Mouse (Mus musculus): ENCODE measurements around the gene Pcsk4. TPM values are rescaled to one million over a fixed set of nuclear protein-coding genes. Genes with fewer than 3 reads are reported as not detected.

The Pcsk4 gene
- total RNA-seq, 2 experiments from 2014 or later, result 2.3 to 2.8 TPM

DNA sequence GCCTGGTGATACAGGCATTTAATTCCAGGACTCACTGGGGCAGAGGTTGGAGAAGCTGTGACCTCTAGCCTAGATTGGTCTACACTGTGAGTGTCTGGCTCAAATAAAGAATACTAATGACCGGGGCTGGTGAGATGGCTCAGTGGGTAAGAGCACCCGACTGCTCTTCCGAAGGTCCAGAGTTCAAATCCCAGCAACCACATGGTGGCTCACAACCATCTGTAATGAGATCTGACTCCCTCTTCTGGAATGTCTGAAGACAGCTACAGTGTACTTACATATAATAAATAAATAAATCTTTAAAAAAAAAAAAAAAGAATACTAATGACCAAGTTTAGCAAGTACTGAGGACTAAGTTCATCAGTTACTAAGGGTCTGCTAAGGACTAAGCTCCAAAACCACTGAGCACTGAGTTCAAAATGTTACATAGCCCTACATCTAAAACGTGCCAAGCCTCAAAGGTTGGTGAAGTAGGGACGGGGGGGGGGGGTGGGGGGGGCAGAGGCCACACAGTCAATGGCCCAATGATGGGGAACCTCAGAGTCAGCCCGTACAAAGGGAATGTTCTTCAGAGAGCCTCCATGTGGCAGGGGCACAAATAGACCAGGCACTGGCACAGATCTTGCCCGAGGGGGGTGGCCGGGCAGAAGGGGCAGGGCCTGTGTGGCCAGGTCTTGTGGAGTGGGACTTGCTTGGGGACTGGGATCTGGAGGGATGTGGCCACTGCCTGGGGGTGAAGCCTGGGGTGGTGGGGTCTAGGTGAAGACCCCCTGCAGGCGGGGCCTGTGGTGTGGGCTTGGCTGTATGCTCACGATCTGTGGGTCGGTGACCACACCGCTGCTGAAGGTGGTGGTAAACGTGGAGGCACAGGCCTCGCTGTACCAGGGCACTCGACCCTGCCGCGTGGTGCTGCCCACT, 4.9 kb downstream of the Pcsk4 start:
- DNase-seq (ENCODE audit: extremely low spot score in 1 of 2, low spot score in 1 of 2), result no peak

GRCm38 (mm10) chr10:80323261-80324119, 5.8 kb downstream of the Pcsk4 start:
- no peak for DNase-seq (ENCODE audit: extremely low spot score in 1 of 2, low spot score in 1 of 2)

DNA sequence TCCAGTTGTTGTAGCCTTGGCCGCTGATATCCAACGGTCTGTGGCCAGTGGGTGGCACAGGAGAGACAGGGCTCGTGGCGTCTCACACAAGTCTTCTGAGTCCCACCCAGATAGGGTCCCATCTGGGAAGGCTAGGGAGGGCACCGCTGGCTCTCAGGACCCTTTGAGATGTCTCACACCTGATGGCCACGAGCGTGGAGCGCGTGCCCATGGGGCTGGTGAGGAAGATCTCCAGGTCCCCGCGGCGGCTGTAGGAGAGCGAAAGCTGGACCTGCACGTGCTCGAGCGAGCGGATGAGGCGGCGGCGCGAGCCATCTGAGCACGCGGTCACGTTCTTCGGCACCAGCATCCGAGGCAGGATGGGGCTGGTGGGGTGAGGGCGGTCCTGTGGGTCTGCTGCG, 6.5 kb downstream of the Pcsk4 start:
- no peak for DNase-seq (ENCODE audit: extremely low spot score in 1 of 2, low spot score in 1 of 2)

- DNase-seq (ENCODE audit: extremely low spot score in 1 of 2, low spot score in 1 of 2), result no peak
These were observed 7.4 kb downstream of the Pcsk4 start for GRCm38 (mm10) chr10:80321670-80322581.

GRCm38 (mm10) chr10:80321014-80321669, 8.2 kb downstream of the Pcsk4 start:
- DNase-seq (ENCODE audit: extremely low spot score in 1 of 2, low spot score in 1 of 2), result no peak

DNA sequence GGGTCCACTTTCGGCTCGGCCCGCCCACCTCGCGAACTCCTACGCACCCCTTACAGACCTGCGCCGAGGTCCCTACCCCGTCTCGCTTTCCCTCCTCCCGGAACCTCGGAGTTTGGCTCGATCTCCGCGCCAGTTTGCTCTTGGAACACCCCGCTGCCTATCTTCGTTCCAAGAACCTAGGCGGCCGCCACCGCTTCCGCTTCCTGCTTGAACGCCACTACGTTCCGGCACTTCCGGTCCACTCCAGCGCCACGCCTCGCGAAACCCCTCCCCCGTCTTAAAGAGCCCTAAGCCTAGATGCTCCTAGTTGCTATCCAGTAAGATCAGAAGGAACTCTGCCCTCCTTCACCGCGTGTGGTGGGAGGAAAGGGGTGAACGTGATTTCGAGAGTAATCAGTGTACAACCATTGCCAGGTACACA, 8.9 kb downstream of the Pcsk4 start, which contains the start of gene 2310011J03Rik:
Gene 2310011J03Rik (minus strand): TSS at position 198 of the 421 bp plus-strand sequence.
- DNase-seq (ENCODE audit: extremely low spot score in 1 of 2, low spot score in 1 of 2), result peak; percentile 81 to 85

DNA sequence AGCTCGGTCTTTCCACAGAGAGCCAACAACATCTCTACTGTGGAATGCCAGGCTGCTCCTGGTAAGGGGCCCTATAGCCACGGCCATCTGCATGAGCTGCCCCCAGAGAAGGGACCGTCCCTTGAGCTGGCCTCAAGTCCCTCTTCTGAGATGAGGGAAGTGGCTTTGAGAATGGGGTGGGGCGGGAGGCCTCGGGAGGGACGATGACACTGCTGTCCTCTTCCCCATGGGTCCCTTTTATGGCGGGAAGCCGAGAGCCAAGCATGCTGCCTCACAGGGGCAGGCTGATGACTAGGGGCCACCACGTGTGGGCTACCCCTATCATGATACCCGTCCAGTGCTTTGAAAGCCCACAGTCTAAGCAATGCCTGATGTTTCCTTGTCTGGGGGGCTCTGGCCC, 12.3 kb downstream of the Pcsk4 start:
- DNase-seq (ENCODE audit: extremely low spot score in 1 of 2, low spot score in 1 of 2), result no peak

DNA sequence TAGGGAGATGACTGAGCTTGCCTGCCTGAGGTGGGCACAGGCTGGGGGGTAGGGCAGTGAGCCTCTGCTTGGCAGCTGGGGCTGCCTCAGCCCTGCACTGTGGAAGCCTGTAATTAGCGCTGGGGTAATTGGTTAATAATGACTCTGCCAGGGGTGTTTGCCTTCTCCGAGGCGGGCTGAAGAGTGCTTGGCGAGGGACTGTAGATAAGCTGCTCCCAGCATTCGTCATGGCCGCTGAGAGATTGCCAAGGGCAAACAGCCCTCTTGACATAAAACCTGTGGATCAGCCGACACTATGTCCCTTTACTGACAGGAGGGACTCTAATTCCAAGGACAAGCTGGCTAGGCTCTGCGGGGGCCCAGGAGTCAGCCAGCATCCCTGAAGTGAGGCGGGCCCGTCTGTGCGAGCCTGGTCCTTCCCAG, 12.9 kb downstream of the Pcsk4 start:
- DNase-seq (ENCODE audit: extremely low spot score in 1 of 2, low spot score in 1 of 2), result no peak

GRCm38 (mm10) chr10:80315315-80315714, 14.0 kb downstream of the Pcsk4 start:
- DNase-seq (ENCODE audit: extremely low spot score in 1 of 2, low spot score in 1 of 2), result no peak

DNA sequence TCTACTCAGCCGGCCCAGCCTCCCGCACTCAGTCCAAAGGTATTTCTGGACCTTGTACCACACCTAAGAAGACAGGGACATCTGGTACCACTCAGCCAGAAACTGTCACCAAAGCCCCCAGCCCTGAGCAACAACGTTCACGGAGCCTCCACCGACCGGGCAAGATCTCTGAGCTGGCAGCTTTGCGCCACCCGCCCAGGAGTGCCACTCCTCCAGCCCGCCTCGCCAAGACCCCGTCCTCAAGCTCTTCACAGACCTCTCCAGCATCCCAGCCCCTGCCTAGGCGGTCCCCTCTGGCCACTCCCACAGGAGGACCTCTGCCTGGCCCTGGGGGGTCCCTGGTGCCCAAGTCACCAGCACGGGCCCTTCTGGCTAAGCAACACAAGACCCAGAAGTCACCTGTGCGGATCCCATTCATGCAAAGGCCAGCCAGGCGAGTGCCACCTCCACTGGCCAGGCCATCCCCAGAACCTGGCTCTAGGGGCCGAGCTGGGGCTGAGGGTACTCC, 14.8 kb downstream of the Pcsk4 start:
- no peak for DNase-seq (ENCODE audit: extremely low spot score in 1 of 2, low spot score in 1 of 2)

DNA sequence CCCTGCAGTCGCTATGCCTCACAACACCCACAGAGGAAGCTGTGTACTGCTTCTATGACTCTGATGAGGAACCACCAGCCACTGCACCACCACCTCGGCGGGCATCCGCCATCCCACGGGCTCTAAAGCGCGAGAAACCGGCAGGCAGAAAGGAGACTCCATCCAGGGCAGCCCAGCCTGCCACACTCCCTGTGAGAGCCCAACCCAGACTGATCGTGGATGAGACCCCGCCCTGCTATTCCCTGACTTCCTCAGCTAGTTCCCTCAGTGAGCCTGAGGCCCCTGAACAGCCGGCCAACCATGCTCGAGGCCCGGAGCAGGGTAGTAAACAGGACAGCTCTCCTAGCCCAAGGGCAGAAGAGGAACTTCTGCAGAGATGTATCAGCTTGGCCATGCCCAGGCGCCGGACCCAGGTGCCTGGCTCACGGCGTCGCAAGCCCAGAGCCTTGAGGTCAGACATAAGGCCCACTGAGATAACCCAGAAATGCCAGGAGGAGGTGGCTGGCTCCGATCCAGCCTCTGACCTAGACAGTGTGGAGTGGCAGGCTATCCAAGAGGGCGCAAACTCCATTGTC, 15.6 kb downstream of the Pcsk4 start:
- no peak for DNase-seq (ENCODE audit: extremely low spot score in 1 of 2, low spot score in 1 of 2)

DNA sequence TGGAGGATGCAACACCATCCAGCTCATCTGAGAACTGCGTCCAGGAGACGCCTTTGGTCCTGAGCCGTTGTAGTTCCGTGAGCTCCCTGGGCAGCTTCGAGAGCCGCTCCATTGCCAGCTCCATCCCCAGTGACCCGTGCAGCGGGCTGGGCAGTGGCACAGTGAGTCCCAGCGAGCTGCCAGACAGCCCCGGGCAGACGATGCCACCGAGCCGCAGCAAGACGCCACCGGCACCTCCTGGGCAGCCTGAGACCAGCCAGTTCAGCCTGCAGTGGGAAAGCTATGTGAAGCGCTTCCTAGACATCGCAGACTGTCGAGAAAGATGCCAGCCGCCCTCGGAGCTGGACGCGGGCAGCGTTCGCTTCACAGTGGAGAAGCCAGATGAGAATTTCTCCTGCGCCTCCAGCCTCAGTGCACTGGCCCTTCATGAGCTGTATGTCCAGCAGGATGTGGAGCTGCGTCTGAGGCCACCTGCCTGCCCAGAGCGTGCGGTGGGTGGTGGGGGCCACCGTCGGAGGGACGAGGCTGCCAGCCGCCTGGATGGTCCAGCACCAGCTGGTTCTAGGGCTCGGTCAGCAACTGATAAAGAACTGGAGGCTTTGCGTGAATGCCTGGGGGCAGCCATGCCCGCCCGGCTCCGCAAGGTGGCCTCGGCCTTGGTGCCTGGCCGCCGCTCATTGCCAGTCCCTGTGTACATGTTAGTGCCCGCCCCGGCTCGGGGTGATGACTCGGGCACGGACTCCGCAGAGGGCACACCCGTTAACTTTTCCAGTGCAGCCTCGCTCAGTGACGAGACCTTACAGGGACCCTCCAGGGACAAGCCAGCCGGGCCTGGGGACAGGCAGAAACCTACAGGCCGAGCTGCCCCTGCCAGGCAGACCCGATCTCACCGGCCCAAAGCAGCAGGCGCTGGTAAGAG, 16.5 kb downstream of the Pcsk4 start:
- no peak for DNase-seq (ENCODE audit: extremely low spot score in 1 of 2, low spot score in 1 of 2)

DNA sequence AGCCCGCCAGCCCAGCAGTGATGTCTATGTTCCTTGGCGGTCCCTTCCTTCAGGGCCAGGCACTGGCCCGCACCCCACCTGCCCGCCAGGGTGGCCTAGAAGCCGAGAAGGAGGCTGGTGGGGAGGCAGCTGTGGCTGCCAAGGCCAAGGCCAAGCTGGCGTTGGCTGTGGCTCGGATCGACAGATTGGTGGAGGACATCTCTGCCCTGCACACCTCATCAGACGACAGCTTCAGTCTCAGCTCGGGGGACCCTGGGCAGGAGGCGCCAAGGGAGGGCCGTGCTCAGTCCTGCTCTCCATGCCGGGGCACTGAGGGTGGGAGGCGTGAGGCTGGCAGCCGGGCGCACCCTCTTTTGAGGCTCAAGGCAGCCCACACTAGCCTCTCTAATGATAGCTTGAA, 17.7 kb downstream of the Pcsk4 start:
- DNase-seq (ENCODE audit: extremely low spot score in 1 of 2, low spot score in 1 of 2), result no peak

GRCm38 (mm10) chr10:80304862-80305261, 24.4 kb downstream of the Pcsk4 start:
- DNase-seq (ENCODE audit: extremely low spot score in 1 of 2, low spot score in 1 of 2), result no peak

GRCm38 (mm10) chr10:80304458-80304857, 24.8 kb downstream of the Pcsk4 start:
- DNase-seq (ENCODE audit: extremely low spot score in 1 of 2, low spot score in 1 of 2), result no peak

- DNase-seq (ENCODE audit: extremely low spot score in 1 of 2, low spot score in 1 of 2), result no peak
These were observed 26.8 kb downstream of the Pcsk4 start for GRCm38 (mm10) chr10:80302471-80302881.

GRCm38 (mm10) chr10:80302082-80302355, 27.3 kb downstream of the Pcsk4 start:
- DNase-seq (ENCODE audit: extremely low spot score in 1 of 2, low spot score in 1 of 2), result no peak

Measured in layer of hippocampus, postnatal 25 days (tissue).